Mouse (Mus musculus): ENCODE measurements around the gene Spa17.
A peak's percentile ranks its signal among the peaks of the same experiment; 100 is the strongest.

DNA sequence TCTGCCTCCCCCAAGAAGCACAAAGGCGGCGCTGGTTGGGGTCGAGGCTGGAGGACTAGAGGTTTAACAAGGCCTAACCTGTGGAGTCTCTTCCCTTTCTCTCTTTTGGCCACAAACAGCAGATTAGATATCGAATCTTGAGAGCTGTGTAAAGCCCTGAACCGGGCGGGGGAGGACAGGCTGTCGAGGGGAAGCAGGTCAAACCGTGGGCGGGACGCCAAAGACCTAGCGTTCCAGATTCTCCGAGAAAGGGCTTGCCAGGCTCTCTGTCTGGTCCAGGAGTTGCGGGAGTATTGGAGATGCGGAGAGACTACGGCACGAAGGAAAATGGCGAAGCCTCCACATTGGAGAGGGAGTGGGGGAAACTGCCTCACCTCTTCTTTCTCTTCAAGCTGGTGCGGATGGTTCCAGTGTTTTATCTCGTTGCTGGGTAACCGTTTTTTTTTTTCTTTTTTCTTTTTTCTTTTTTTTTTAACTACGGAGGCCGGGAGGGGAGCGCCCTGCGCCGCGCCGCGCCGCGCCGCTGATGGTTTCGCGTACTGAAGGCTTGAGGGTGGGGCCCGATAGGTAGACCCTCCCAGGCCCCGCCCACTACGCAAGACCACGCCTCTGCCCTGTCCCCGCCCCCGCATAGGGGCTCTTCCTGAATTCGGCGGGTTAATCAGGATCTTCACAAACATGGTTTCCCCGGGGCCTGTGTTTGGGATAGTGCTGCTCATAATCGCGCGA lies at the start of gene Spa17:
- TF ChIP-seq POLR2A (IDR thresholded peaks at IDR 0.05; ENCODE audit: borderline replicate concordance, extremely low read depth, insufficient read depth, insufficient read length, poor library complexity, severe bottlenecking) (peak; percentile 22; the same call in 1 of the 2 replicates), CTCF (IDR thresholded peaks at IDR 0.05; ENCODE audit: borderline replicate concordance, extremely low read depth, insufficient read depth, insufficient read length) (no peak)
